Mouse (Mus musculus) embryonic stem cell, embryonic (primary cell): ENCODE results near the gene Lsm3.

Experiments
- CTCF ChIA-PET, 4 experiments: fragments of 300-600 bp in 2 of 4; fragments of 350-600 bp in 2 of 4; sonication (Branson Sonifier 250); formaldehyde crosslinking; loops; one replicate each; lab custom pipeline; 2022; ENCODE audit warnings: inconsistent platforms in 2 of 4; lab: Charles Lee
- POLR2A ChIA-PET, 4 experiments: fragments of 300-600 bp in 2 of 4; fragments of 350-600 bp in 2 of 4; sonication (Branson Sonifier 250); formaldehyde crosslinking; loops; one replicate each; lab custom pipeline; 2022; ENCODE audit warnings: antibody characterized with exemption in 4 of 4, inconsistent platforms in 1 of 4; lab: Charles Lee

Lsm3 gene

DNA sequence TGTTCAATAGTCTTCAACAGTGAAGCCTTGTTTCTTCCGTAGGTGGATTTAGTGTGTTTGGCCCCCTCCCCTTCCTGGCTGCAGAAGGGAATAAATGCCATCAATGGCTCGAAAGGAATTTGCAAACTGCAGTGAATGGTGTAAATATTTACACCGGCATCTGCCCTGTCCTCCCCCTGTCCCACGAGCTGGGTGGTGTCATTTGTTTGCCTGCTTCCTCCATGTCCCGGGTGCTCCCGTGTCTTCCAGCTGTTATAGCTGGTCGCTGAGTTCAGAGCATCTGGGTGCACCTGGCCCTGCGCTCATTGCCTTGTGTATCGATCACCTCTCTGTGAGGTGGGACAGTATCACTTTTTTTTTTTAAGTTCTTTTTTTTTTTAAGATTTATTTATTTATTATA lies 50.7 kb downstream of the Lsm3 start:
- ChIA-PET POLR2A (interaction anchor here in 1 of 4 experiments (0.9 kb wide), 1 partner anchor 21 kb away, joined by 4 read pairs; no protein-coding TSS in a partner anchor), CTCF (interaction anchor here in 2 of 4 experiments (0.6 to 1.2 kb wide), 3 partner anchors 10 to 85 kb away, joined by 3 to 4 read pairs (median 3); no protein-coding TSS in a partner anchor)
